Mouse (Mus musculus) testis, adult 2 months (tissue): ENCODE data around the gene Mat2a.

Experiments
- CTCF ChIP-seq: fragments of 200-500 bp; IDR thresholded peaks from 2 replicates; pipeline ENCODE4 v1.5.1; 2012; ENCODE audit warnings: low read depth, mild to moderate bottlenecking, inconsistent platforms, low read length, moderate library complexity; ENCODE audit not compliant: control insufficient read depth, insufficient read depth, insufficient replicate concordance
- POLR2A ChIP-seq: fragments of 200-500 bp; IDR thresholded peaks from 2 replicates; pipeline ENCODE4 v1.6.1; 2012; ENCODE audit warnings: low read depth, mild to moderate bottlenecking, inconsistent platforms, low read length, moderate library complexity; ENCODE audit not compliant: control insufficient read depth

DNA sequence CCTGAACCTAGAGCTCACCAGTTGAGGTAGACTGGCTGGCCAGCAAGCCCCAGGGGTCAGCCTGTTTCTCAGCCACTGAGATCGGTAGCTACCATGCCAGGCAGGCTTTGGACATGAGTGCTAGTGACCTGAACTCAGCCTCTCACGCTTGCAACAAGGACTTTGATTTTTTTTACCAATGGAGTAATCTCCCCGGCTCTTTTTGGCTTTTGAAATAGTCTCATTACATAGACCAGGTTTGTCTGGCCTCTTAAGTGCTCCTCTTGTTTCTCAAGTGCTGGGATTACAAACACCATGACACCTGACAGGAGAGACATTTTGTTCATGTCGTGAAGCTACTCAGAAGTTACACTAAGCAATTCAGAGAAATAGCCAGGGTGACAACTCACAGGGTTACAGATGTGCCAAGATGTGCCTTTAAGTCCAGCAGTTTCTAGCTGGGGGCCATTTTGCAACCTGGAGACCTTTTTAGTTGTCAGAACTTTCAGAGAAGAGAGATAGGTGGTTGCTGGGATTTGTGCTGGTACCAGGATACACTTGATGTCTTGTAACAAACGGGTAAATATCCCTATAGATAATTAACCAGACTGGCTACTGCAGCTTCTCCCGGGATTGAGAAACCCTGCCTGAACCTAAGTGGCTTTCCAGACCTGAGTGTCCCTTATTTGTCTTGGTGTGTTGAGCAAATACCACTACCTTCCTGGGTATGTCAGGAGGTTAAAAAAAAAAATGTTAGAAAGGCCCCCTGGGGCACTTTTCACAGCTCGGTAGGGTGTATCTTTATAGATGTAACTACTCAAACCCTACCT, 23.2 kb downstream of the Mat2a start:
- TF ChIP-seq POLR2A (no peak), CTCF (no peak)
